Mouse (Mus musculus): Measurements from ENCODE around the gene Ppp3cb. TPM values are rescaled to one million over a fixed set of nuclear protein-coding genes. Genes with fewer than 3 reads are reported as not detected.
"Not testable (repeated sequence)": the region's sequence is repeated elsewhere in the genome, so short reads cannot be mapped to it uniquely, and the experiment has no call there.

The Ppp3cb gene
- 100 to 1,000 TPM; 256 to 309 (median 290) TPM for total RNA-seq (2022)

GRCm38 (mm10) chr14:20546415-20546814 is at the start of gene Ppp3cb:
Ppp3cb (minus strand) TSS chr14:20546573.
- peak; percentile 57 to 69 for DNase-seq (ENCODE audit: low spot score in 2 of 2)

DNA sequence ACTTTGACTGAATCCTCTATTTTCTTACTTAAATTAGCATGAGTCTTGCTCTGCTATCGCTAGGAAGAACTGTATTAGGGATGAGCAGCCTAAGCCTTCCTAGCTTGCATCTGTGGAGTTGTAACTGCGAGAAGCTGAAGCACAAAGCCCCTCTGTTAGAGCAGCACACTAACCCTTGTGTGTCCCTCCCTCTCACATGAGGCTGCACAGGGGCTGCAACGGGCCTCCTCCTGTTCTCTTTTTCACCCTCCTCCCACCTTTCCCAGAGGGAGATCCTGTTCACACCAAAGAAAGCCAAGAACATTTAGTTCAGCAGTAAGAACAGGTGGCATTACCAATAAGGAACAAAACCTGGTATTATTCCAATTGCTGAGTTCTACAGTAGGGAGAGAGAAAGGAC is 49.4 kb upstream of the Ppp3cb start:
- peak; percentile 62 to 70 for DNase-seq (ENCODE audit: low spot score in 2 of 2)

GRCm38 (mm10) chr14:20587458-20587857 is 41.1 kb upstream of the Ppp3cb start:
- no peak for DNase-seq (ENCODE audit: low spot score in 2 of 2)

- DNase-seq (ENCODE audit: low spot score in 2 of 2) = no peak
Observed at GRCm38 (mm10) chr14:20578822-20579407, 32.5 kb upstream of the Ppp3cb start.

DNA sequence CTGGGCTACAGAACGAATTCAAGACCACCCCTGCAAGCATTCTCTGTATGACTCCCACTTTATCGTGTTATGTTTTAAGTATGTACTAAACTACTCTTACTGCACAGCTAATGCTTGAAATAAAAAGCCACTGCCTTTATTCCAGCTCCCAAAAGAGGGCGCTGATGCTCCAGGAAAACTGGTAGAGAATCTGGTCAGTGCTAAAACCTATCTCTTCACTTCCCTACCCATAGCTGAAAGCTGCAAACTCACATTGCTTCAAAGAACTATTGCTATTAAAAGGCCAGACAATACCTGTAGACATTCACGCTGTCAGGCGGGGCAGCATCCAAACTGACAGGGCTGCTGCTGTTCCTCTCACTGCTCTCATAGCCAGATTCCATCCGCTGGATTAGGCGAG is 29.8 kb upstream of the Ppp3cb start:
- peak; percentile 63 to 76 for DNase-seq (ENCODE audit: low spot score in 2 of 2)

GRCm38 (mm10) chr14:20573196-20573595 is 26.8 kb upstream of the Ppp3cb start:
- not testable (repeated sequence) for DNase-seq (ENCODE audit: low spot score in 2 of 2)

DNA sequence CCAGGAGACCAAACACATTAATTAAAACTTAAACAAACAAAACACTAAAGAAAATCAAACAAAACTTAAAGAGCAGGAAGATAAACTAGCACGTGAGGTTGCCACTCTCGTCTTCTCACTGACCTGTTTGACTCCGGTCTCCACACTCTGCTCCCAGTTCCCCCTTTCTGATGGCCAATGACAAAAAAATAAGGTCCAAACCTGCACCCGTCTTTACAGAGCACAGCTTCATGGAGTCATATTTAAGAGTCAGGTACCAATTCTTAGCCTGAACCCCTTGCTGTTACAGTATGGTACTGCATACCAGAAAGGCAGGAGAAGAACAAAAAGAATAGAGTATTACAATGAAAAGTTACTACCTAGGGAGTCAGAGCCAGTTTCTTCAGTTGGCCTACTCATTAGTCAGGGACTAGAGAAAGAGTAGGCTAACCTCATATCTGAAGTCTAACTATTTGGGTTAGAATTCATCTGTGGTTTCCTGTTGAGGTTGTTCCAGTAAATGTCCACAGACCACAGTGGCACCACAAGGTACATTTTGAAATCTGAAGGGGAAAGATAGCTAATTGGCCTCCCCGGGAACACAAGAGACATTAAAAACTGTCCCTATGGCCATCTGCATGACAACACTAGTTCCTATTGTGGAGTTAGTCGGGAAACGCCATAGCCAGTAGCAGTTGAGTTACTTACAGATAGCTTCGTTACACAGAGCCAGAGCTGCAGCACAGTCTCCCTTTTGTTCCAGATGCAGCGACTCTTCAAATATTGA is 19.1 kb upstream of the Ppp3cb start:
- no peak for DNase-seq (ENCODE audit: low spot score in 2 of 2)

GRCm38 (mm10) chr14:20564692-20565091 is 18.3 kb upstream of the Ppp3cb start:
- no peak for DNase-seq (ENCODE audit: low spot score in 2 of 2)

- no peak for DNase-seq (ENCODE audit: low spot score in 2 of 2)
Observed at GRCm38 (mm10) chr14:20561897-20562296, 15.5 kb upstream of the Ppp3cb start.

DNA sequence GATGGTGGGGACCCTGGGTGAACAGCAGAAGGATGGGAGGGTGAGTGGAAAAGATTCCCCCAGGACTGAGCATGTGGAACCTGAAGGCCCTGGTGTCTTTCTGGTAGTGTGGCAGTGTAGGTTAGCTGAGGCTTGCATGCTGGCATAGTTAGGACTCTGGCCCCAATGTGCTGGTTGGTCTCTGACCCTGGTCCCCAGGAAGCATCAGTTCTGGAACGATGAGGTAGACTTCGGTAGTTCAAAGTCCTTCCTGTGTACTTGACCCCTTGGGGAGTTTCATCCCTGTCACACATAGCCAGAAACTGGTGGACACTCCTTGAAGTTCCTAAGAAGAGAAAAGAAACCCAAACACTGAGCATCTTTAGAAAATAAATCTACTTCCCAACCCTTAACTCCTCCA is 3.8 kb upstream of the Ppp3cb start:
- DNase-seq (ENCODE audit: low spot score in 2 of 2) = no peak

GRCm38 (mm10) chr14:20545529-20546331 is 643 bp downstream of the Ppp3cb start:
- peak; percentile 57 to 76 for DNase-seq (ENCODE audit: low spot score in 2 of 2)

GRCm38 (mm10) chr14:20544467-20545411 is 1.6 kb downstream of the Ppp3cb start:
- DNase-seq (ENCODE audit: low spot score in 2 of 2) = no peak

GRCm38 (mm10) chr14:20529643-20530042 is 16.7 kb downstream of the Ppp3cb start:
- no peak for DNase-seq (ENCODE audit: low spot score in 2 of 2)

DNA sequence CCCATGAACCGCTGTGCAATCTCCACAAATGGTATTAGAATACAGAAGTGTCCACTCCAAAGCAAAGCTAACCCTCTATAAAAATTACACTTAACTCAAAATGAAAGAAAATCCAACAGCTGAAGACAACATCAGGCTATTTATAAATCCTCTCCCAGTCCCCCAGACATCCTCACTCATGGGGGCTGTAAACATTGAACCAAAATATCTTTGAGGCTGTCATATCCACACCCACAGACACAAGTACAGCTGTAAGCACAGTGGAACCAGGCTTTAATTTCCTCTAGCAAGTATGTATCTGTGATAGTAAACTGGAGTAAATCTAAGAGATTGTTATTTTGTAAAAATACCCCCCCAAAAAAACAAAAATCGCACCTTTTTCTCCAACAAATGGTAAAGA is 26.2 kb downstream of the Ppp3cb start:
- no peak for DNase-seq (ENCODE audit: low spot score in 2 of 2)

DNA sequence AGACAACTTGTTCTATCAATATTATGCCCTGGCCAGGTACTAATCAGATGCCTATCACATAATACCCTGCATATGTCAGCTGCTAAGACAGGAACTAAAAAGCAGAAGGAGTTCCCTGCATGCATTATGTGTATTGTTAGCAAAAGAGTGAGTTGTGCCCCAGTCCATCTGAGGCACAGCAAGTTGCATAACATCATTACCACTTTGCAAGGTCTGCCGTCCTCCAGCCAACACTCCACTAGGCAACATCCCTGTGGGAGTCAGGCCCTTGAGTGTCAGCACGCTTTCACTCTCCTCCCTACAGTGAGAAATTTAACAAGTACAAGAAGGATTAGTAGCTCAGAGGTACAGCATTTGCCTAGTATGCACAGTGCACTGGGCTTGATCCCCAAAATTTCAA is 37.9 kb downstream of the Ppp3cb start:
- no peak for DNase-seq (ENCODE audit: low spot score in 2 of 2)

DNA sequence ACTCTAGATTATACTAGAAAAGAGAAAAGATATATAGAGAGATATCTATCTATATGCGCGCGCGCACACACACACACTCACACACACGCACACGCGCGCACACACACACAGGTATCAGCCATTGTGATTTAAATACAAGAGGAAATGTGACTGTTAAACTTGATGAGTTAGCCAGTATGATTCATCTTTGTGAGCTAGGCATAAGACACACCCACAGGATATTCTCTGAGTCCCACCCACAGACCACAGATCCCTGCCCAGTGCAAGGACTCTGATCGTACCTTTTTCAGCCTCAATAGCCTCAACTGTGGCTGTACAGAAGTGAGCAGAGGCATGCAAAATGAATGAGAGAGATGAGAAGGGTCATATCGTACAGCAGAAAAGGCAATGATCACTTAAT is 43.4 kb downstream of the Ppp3cb start:
- DNase-seq (ENCODE audit: low spot score in 2 of 2) = no peak

GRCm38 (mm10) chr14:20499982-20500381 is 46.4 kb downstream of the Ppp3cb start:
- no peak for DNase-seq (ENCODE audit: low spot score in 2 of 2)

GRCm38 (mm10) chr14:20496603-20497002 is 49.8 kb downstream of the Ppp3cb start, which contains the start of gene Mss51:
Mss51 (minus strand) TSS chr14:20496901.
- no peak for DNase-seq (ENCODE audit: low spot score in 2 of 2)

DNA sequence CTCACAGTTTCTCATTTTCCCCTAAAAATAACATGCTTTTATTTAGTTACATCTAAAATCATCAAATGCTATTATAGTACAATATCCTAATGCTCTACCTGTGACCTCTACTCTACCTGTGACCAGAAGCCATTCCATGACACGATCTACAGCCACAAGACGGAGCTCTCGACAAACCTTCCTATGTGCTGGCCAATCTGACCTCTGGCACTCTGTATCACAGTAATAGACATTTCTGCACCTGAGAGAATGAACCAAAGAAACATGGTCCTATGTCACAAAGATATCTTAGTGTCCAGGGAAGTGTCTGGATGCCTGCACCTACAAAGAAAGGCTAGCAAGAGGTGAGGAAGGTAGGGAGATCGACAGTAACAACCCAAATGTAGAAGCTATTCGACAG is 60.3 kb downstream of the Ppp3cb start:
- DNase-seq (ENCODE audit: low spot score in 2 of 2) = no peak

DNA sequence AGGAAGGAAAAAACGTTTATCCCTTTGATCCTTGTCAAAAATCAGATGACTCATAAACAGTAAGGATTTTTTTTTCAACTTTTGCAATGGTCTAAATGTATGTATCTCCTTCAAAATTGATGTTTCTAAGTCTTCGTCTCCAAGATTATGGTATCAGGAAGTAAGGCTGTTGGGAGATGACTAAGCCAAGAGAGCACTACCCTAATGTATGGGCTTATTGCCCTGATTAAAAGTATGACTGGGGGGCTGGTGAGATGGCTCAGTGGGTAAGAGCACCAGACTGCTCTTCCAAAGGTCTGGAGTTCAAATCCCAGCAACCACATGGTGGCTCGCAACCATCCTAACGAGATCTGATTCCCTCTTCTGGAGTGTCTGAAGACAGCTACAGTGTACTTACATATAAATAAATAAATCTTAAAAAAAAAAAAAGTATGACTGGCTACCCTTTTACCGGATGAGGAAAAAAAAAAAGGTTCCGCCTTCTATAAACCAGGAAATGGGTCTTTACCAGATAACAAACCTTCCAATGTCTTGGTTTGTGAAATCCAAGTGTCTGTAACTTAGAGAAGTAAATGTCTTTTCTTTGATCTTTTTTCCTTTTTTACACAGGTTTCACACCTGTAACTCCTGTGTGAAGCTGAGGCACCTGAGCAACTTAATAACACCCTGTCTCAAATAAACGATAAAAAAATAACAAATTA is 64.2 kb downstream of the Ppp3cb start:
- DNase-seq (ENCODE audit: low spot score in 2 of 2) = no peak
